Mouse (Mus musculus): ENCODE measurements around the gene Wdr31. TPM values are rescaled to one million over a fixed set of nuclear protein-coding genes. Genes with fewer than 3 reads are reported as not detected.
A peak's percentile ranks its signal among the peaks of the same experiment; 100 is the strongest.

The Wdr31 gene
- 8.8 and 9.4 TPM in 2 replicates for polyA plus RNA-seq (2016; fragmentation: Nextera tagmentation; extraction: Ambion mirVana)

GRCm38 (mm10) chr4:62470598-62471051 lies at the start of gene Wdr31:
TSS of gene Wdr31 (minus strand) at chr4:62470896.
- H3K27me3 ChIP-seq, result peaks cover 3% of the 10 kb centered on the region; the same call in 1 of the 2 replicates
- H3K9me3 ChIP-seq, result 0 out of 2 replicates have a peak, but pooled peaks cover 4% of the 10 kb centered on the region
- no peaks in the 10 kb centered on the region for H3K4me1 ChIP-seq
- H3K36me3 ChIP-seq, result no peaks in the 10 kb centered on the region
- H3K27ac ChIP-seq (replicated peaks), result no peak within 1 kb of the TSS
- peak within 1 kb of the TSS; percentile 49 for H3K9ac ChIP-seq (replicated peaks)
- peak within 1 kb of the TSS; percentile 49 for H3K4me3 ChIP-seq
- ATAC-seq (ENCODE audit: low FRiP score, low read depth), result peak; percentile 95
- under 1% methylated on average over 30 of the region's 30 CpGs for WGBS
- peak within 1 kb of the TSS; percentile 77 for H3K4me2 ChIP-seq (replicated peaks)

DNA sequence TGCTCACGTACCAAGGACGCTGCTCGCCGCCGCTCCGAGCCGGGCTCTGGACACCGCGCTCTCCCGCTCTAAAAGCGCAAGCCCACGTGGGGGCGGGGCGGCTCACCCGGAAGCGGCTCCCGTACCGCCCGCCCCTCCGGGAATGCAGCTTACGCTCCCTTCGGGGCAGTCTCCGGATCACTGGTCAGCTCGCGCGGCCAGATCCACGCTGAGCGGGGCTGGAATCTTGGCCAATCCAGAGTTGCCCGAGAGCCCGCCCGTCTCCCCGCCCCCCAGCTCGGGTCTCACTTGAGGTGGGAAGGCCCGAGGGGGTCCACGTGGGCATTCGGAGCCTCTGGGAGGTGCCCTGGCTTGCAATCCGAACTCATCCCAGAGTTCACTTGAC lies 49.1 kb upstream of the Wdr31 start, which contains the start of gene Alad:
Alad (minus strand) TSS at position 70 of the 385 bp plus-strand sequence.
- H3K4me2 ChIP-seq (replicated peaks), result peak within 1 kb of the TSS; percentile 78
- no peaks in the 10 kb centered on the region for H3K27me3 ChIP-seq
- peak within 1 kb of the TSS; percentile 71 for H3K4me3 ChIP-seq
- peaks cover 15% of the 10 kb centered on the region; the same call in 1 of the 2 replicates for H3K36me3 ChIP-seq
- H3K4me1 ChIP-seq, result peaks cover 29% of the 10 kb centered on the region
- no peaks in the 10 kb centered on the region for H3K9me3 ChIP-seq
- peak within 1 kb of the TSS; percentile 77 for H3K9ac ChIP-seq (replicated peaks)
- H3K27ac ChIP-seq (replicated peaks), result peak within 1 kb of the TSS; percentile 80
- WGBS, result under 1% methylated on average over 37 of the region's 37 CpGs
- peak; percentile 88 for ATAC-seq (ENCODE audit: low FRiP score, low read depth)

DNA sequence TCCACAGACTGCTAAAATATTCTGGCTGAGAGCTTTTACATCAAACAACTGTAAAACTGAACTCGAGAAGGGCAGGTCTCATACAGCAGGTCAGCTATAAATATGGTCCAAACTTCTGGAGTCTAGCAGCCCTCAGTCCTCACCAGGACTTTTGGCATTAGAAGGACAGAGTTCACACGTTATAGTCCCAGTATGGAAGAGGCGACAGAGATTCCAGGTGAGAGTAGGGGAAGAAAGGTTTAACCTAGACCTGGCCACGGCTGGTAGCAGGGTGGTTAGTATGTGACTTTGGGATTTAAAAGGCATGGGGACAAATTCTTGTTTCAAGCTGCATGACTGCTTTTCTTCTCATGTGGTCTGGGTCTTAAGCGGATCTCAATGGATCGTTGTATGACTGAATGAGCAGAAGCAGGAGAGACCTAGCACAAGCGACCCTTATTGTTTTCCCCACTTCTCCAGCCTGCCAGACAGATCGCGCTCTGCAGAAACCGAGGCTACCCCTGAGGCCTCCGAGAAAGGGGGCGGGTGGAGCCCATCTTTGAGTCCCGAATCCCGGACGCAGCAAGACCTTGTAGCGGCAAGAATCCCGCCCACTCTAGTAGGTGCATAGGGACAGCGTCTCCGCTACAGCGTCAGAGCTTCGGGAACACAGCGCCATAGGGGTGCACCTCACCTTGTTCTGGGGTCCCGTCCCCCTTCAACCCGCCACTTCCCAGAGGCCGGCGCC lies 48.6 kb upstream of the Wdr31 start:
- Histone ChIP-seq H3K9ac (replicated peaks) (peak overlapping the region; percentile 77), H3K4me1 (peaks cover 26% of the 10 kb centered on the region), H3K36me3 (peaks cover 15% of the 10 kb centered on the region; the same call in 1 of the 2 replicates), H3K27me3 (no peaks in the 10 kb centered on the region), H3K4me3 (peak overlapping the region; percentile 71), H3K4me2 (replicated peaks) (peak overlapping the region; percentile 78), H3K9me3 (no peaks in the 10 kb centered on the region), H3K27ac (replicated peaks) (peak overlapping the region; percentile 80)
- ATAC-seq (ENCODE audit: low FRiP score, low read depth), result no peak; the same call in none of the 2 replicates
- WGBS, result 1% methylated on average over 26 of the region's 26 CpGs

GRCm38 (mm10) chr4:62518416-62519121 lies 47.9 kb upstream of the Wdr31 start:
- H3K4me3 ChIP-seq, result peak overlapping the region; percentile 71
- H3K9me3 ChIP-seq, result no peaks in the 10 kb centered on the region
- ATAC-seq (ENCODE audit: low FRiP score, low read depth), result 0 out of 2 replicates have a peak, but pooled peaks have one; percentile 12
- H3K4me2 ChIP-seq (replicated peaks), result peak overlapping the region; percentile 78
- peaks cover 15% of the 10 kb centered on the region for H3K36me3 ChIP-seq
- peak overlapping the region; percentile 77 for H3K9ac ChIP-seq (replicated peaks)
- H3K27me3 ChIP-seq, result no peaks in the 10 kb centered on the region
- 58% methylated on average over 13 of the region's 13 CpGs for WGBS
- no peak overlapping the region; the same call in 1 of the 2 replicates for H3K27ac ChIP-seq (replicated peaks)
- H3K4me1 ChIP-seq, result peaks cover 19% of the 10 kb centered on the region

DNA sequence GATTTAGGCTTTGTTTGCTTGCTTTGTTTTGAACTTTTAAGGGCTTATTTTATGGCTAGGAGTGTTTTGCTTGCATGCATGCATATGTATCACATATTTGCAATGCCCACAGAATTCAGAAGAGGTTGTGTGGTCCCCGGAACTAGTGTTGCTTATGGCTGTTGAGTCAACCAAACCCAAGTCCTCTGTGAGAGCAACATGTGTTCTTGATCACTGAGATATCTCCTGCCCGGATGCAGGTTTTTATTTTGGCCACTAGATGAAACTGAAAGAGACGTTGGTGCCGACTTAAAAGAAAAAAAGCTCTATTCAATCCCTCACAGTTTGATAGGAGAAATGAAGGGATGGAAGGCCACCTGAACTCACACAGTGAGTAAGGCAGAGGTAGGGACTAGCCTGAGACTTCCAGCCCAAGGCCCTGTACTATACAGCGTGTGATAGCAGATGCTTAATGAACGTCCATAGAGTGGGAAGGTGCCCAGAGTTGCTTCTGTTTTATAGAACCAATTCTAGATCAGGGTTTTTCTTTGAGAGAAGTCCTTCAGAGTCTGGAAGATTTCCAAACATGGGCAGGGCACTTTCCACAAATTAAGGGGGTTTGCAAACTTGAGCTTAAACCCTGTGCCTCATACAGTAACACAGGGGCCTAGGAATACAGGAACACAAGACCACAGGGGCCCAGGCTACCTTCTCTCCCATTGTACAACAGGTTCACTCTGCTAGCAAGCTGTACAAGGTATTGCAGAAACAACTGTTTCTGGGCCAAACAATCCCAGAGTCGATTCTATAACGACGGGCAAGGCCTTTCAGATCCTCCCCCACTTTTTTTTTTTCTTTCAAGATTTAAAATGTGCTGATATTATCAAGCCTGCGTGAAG lies 47.1 kb upstream of the Wdr31 start:
- H3K9me3 ChIP-seq, result no peaks in the 10 kb centered on the region
- 85% methylated on average over 10 of the region's 10 CpGs for WGBS
- peak overlapping the region; percentile 77; the same call in 1 of the 2 replicates for H3K9ac ChIP-seq (replicated peaks)
- H3K36me3 ChIP-seq, result peaks cover 18% of the 10 kb centered on the region
- H3K4me1 ChIP-seq, result peaks cover 19% of the 10 kb centered on the region
- no peak overlapping the region for H3K4me3 ChIP-seq
- H3K27me3 ChIP-seq, result no peaks in the 10 kb centered on the region
- no peak overlapping the region; the same call in 1 of the 2 replicates for H3K4me2 ChIP-seq (replicated peaks)
- H3K27ac ChIP-seq (replicated peaks), result no peak overlapping the region
- ATAC-seq (ENCODE audit: low FRiP score, low read depth), result no peak

DNA sequence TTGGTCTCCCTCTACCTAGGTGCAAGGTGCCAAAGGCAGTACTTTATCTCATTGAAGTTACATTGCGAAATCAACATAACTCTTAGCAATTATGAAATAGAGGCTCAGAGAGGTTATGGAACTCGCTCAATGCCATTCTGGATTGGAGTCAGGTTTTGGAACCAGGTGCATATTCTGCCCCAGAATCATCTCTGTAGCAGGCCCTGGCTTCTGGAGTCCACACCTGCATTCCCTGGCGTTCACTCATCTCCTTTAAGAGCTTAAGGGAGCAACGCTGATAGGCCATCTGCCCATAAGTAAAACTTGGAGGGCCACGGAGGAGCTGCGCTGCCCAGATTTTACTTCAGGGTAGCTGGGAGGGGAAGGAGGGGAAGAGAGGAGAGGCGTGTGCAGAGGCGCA lies 46.4 kb upstream of the Wdr31 start:
- no peak for ATAC-seq (ENCODE audit: low FRiP score, low read depth)
- Histone ChIP-seq H3K4me2 (replicated peaks) (no peak overlapping the region), H3K4me3 (no peak overlapping the region), H3K4me1 (peaks cover 19% of the 10 kb centered on the region), H3K36me3 (peaks cover 19% of the 10 kb centered on the region), H3K9ac (replicated peaks) (no peak overlapping the region), H3K27ac (replicated peaks) (no peak overlapping the region), H3K9me3 (no peaks in the 10 kb centered on the region), H3K27me3 (no peaks in the 10 kb centered on the region)
- 93% methylated on average over 8 of the region's 8 CpGs for WGBS

- H3K27ac ChIP-seq (replicated peaks), result no peak overlapping the region
Measured at GRCm38 (mm10) chr4:62516579-62516978, 45.9 kb upstream of the Wdr31 start.

GRCm38 (mm10) chr4:62516079-62516478 lies 45.4 kb upstream of the Wdr31 start:
- H3K27ac ChIP-seq (replicated peaks), result no peak overlapping the region
- no peak overlapping the region for H3K9ac ChIP-seq (replicated peaks)
- peaks cover 29% of the 10 kb centered on the region for H3K36me3 ChIP-seq
- no peaks in the 10 kb centered on the region for H3K27me3 ChIP-seq
- no peak overlapping the region for H3K4me2 ChIP-seq (replicated peaks)
- H3K9me3 ChIP-seq, result no peaks in the 10 kb centered on the region
- WGBS, result 60% methylated on average over 2 of the region's 2 CpGs
- no peak for ATAC-seq (ENCODE audit: low FRiP score, low read depth)
- H3K4me1 ChIP-seq, result peaks cover 19% of the 10 kb centered on the region
- no peak overlapping the region for H3K4me3 ChIP-seq

More at GRCm38 (mm10) chr4:62516579-62516978, 45.9 kb upstream of the Wdr31 start:
- H3K36me3 ChIP-seq, result peaks cover 24% of the 10 kb centered on the region
- no peaks in the 10 kb centered on the region for H3K9me3 ChIP-seq
- ATAC-seq (ENCODE audit: low FRiP score, low read depth), result no peak
- no peaks in the 10 kb centered on the region for H3K27me3 ChIP-seq
- H3K4me3 ChIP-seq, result no peak overlapping the region
- no peak overlapping the region for H3K9ac ChIP-seq (replicated peaks)
- 97% methylated on average over 1 of the region's 1 CpGs for WGBS
- H3K4me1 ChIP-seq, result peaks cover 19% of the 10 kb centered on the region
- H3K4me2 ChIP-seq (replicated peaks), result no peak overlapping the region

GRCm38 (mm10) chr4:62515490-62515889 lies 44.8 kb upstream of the Wdr31 start:
- Histone ChIP-seq H3K9me3 (no peaks in the 10 kb centered on the region), H3K4me2 (replicated peaks) (no peak overlapping the region), H3K4me3 (no peak overlapping the region), H3K36me3 (peaks cover 35% of the 10 kb centered on the region), H3K4me1 (peaks cover 18% of the 10 kb centered on the region), H3K27ac (replicated peaks) (no peak overlapping the region), H3K27me3 (no peaks in the 10 kb centered on the region), H3K9ac (replicated peaks) (no peak overlapping the region)
- no peak for ATAC-seq (ENCODE audit: low FRiP score, low read depth)
- 87% methylated on average over 3 of the region's 3 CpGs for WGBS

DNA sequence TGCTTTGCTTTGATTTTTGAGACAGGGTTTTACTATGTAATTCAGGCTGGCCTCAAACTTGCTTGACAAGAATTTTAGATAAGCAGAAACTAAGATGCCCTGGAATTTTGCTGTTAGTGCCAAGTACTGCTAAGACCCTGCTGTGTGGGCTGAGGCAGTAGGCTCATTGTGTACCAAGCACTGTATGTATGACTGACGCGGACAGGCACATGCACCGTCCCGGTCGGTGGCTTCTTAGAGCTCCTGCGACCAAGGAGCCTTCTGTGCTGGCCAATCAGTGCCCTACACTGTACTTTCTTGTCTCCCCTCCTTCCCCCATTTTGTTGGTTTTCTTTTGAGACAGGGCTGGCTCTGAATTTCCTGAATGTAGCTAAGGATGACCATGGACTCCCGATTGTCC lies 44.3 kb upstream of the Wdr31 start:
- Histone ChIP-seq H3K36me3 (peaks cover 40% of the 10 kb centered on the region), H3K27ac (replicated peaks) (no peak overlapping the region), H3K9me3 (no peaks in the 10 kb centered on the region), H3K4me2 (replicated peaks) (no peak overlapping the region), H3K4me1 (peaks cover 16% of the 10 kb centered on the region), H3K4me3 (no peak overlapping the region), H3K9ac (replicated peaks) (no peak overlapping the region), H3K27me3 (no peaks in the 10 kb centered on the region)
- ATAC-seq (ENCODE audit: low FRiP score, low read depth), result no peak
- WGBS, result 96% methylated on average over 7 of the region's 7 CpGs

- Histone ChIP-seq H3K9ac (replicated peaks) (no peak overlapping the region), H3K27me3 (no peaks in the 10 kb centered on the region), H3K4me2 (replicated peaks) (no peak overlapping the region), H3K9me3 (no peaks in the 10 kb centered on the region), H3K4me1 (peaks cover 14% of the 10 kb centered on the region), H3K27ac (replicated peaks) (no peak overlapping the region), H3K36me3 (peaks cover 49% of the 10 kb centered on the region), H3K4me3 (no peak overlapping the region)
- ATAC-seq (ENCODE audit: low FRiP score, low read depth), result no peak
- 55% methylated on average over 11 of the region's 11 CpGs for WGBS
Measured at GRCm38 (mm10) chr4:62513998-62514506, 43.4 kb upstream of the Wdr31 start.
